In genomic region chr5:120502675-120503143, GRCm38 (mm10) we compare ENCODE assay signal across 9 mouse cellular contexts. TPM values are rescaled to one million over a fixed set of nuclear protein-coding genes. Genes with fewer than 3 reads are reported as not detected.
DNase-seq lines count a peak whose midpoint lies in the region; ATAC-seq and TF ChIP-seq lines count a peak whose summit lies in the region.
"Had no signal": no experiment of that assay in that cellular context is flagged by ENCODE, and none has a peak within 500 bp of the region (broad histone marks: within the 10 kb centered on the region; RNA-seq: fewer than 3 reads in every experiment).

No protein-coding gene starts in this region.

- no peaks in the 10 kb centered on the region for H3K9me3 ChIP-seq in heart, embryonic 15.5 days (replicated peaks)
- H3K9me3 ChIP-seq in ES-E14 (ENCODE audit: control insufficient read depth, insufficient read depth, low read depth, low read length): no peaks in the 10 kb centered on the region
- no peaks in the 10 kb centered on the region for H3K9me3 ChIP-seq in forebrain, embryonic 13.5 days (replicated peaks)
- no peaks in the 10 kb centered on the region for H3K9me3 ChIP-seq in liver, postnatal 0 days (ENCODE audit: low read length)

- H3K4me3 ChIP-seq in heart, embryonic 15.5 days: peak overlapping the region; percentile 71
- peak overlapping the region; percentile 72 to 85 for H3K4me3 ChIP-seq in ES-E14 (ENCODE audit: insufficient read depth in 1 of 2, low read depth in 1 of 2, low read length in 2 of 2, poor library complexity in 1 of 2, severe bottlenecking in 1 of 2)
- H3K4me3 ChIP-seq in forebrain, embryonic 13.5 days: peak overlapping the region; percentile 63
- H3K4me3 ChIP-seq in liver, postnatal 0 days (ENCODE audit: low read depth, low read length): peak overlapping the region; percentile 81

- H3K9ac ChIP-seq in heart, embryonic 15.5 days: peak overlapping the region; percentile 81
- peak overlapping the region; percentile 93 for H3K9ac ChIP-seq in ES-E14 (ENCODE audit: insufficient read depth, low read depth, low read length, poor library complexity, severe bottlenecking)
- peak overlapping the region; percentile 81 for H3K9ac ChIP-seq in forebrain, embryonic 13.5 days
- H3K9ac ChIP-seq in liver, postnatal 0 days (replicated peaks): peak overlapping the region; percentile 90

- in situ Hi-C loops in ES-E14 (cut with MboI; ENCODE audit: low sequenced_read_pairs in 2 of 2, unreplicated experiment in 2 of 2): no loop called here

- peaks cover 23% of the 10 kb centered on the region for H3K4me1 ChIP-seq in heart, embryonic 15.5 days (replicated peaks)
- no peaks in the 10 kb centered on the region; a peak in 1 of 4 replicates for H3K4me1 ChIP-seq in ES-E14 (ENCODE audit: control insufficient read depth in 2 of 2, insufficient read depth in 2 of 2, low read length in 2 of 2, poor library complexity in 1 of 2)
- H3K4me1 ChIP-seq in forebrain, embryonic 13.5 days: peaks cover 16% of the 10 kb centered on the region
- peaks cover 22% of the 10 kb centered on the region for H3K4me1 ChIP-seq in liver, postnatal 0 days (ENCODE audit: insufficient read depth)

- peak overlapping the region; percentile 85 for H3K4me2 ChIP-seq in heart, embryonic 15.5 days
- peak overlapping the region; percentile 82 for H3K4me2 ChIP-seq in forebrain, embryonic 13.5 days
- peak overlapping the region; percentile 93 for H3K4me2 ChIP-seq in liver, postnatal 0 days (ENCODE audit: low read depth, low read length)

- H3K27me3 ChIP-seq in heart, embryonic 15.5 days: no peaks in the 10 kb centered on the region
- no peaks in the 10 kb centered on the region for H3K27me3 ChIP-seq in forebrain, embryonic 13.5 days
- H3K27me3 ChIP-seq in liver, postnatal 0 days (ENCODE audit: insufficient read depth, low read length): no peaks in the 10 kb centered on the region

- no peak for DNase-seq in heart, postnatal 36 days
- DNase-seq in ES-E14 (ENCODE audit: low read depth, low spot score): no peak
- no peak for DNase-seq in liver, postnatal 0 days
- no peak for DNase-seq in right cerebral cortex, postnatal 36 days (ENCODE audit: low spot score in 2 of 2)
- DNase-seq in cerebellum, postnatal 14 days: no peak
- DNase-seq in urinary bladder, adult 18-20 months (ENCODE audit: low spot score in 2 of 2): no peak

- H3K36me3 ChIP-seq in heart, embryonic 15.5 days: no peaks in the 10 kb centered on the region
- peaks cover 2% of the 10 kb centered on the region; the same call in 1 of the 2 replicates for H3K36me3 ChIP-seq in ES-E14 (ENCODE audit: control insufficient read depth, insufficient read depth, low read length, poor library complexity, severe bottlenecking)
- H3K36me3 ChIP-seq in forebrain, embryonic 13.5 days (ENCODE audit: poor library complexity, severe bottlenecking): peaks cover 9% of the 10 kb centered on the region
- 0 out of 2 replicates have a peak, but pooled peaks cover 3% of the 10 kb centered on the region for H3K36me3 ChIP-seq in liver, postnatal 0 days (replicated peaks; ENCODE audit: insufficient read depth, low read length)

- H3K27ac ChIP-seq in heart, embryonic 15.5 days: no peak overlapping the region
- H3K27ac ChIP-seq in ES-E14 (ENCODE audit: insufficient read depth, low read depth, low read length, poor library complexity, severe bottlenecking): no peak overlapping the region
- no peak overlapping the region for H3K27ac ChIP-seq in forebrain, embryonic 13.5 days
- H3K27ac ChIP-seq in liver, postnatal 0 days (ENCODE audit: low read depth): no peak overlapping the region

- 3% methylated on average over 12 of the region's 12 CpGs for WGBS in heart, embryonic 15.5 days
- 8% methylated on average over 12 of the region's 12 CpGs for WGBS in forebrain, embryonic 13.5 days
- 12% methylated on average over 12 of the region's 12 CpGs for WGBS in liver, postnatal 0 days (ENCODE audit: insufficient replicate concordance)

- TF ChIP-seq CTCF in liver, postnatal 0 days (IDR thresholded peaks at IDR 0.05; ENCODE audit: low read depth): no peak

- intact Hi-C loops in heart, postnatal 36 days (cut with DNase I): loop anchor here (2.0 to 10.0 kb wide), 2 partner anchors 242 to 310 kb away; partner anchors contain the start of genes Oas1c and Oas2

- TF ChIP-seq EP300 in liver, postnatal 0 days (IDR thresholded peaks at IDR 0.05; ENCODE audit: low read depth): no peak

- no peak; the same call in 1 of the 2 replicates for ATAC-seq in heart, embryonic 15.5 days (replicated peaks; ENCODE audit: insufficient number of reproducible peaks, insufficient read depth, low FRiP score, low read depth)
- ATAC-seq in forebrain, embryonic 13.5 days: 0 out of 2 replicates have a peak, but pooled peaks have one; percentile 11
- ATAC-seq in liver, postnatal 0 days: no peak; the same call in 1 of the 2 replicates

TF ChIP-seq in ES-E14, 5 proteins besides CTCF, POLR2A, EP300 and RAD21:
- TF ChIP-seq ZC3H11A (IDR thresholded peaks at IDR 0.05; ENCODE audit: borderline replicate concordance, low read depth, low read length): no peak
- no peak for TF ChIP-seq ZNF384 (IDR thresholded peaks at IDR 0.05; ENCODE audit: low read depth, low read length)
- TF ChIP-seq MAFK (IDR thresholded peaks at IDR 0.05; ENCODE audit: insufficient read depth, low read depth, low read length): no peak
- TF ChIP-seq HCFC1 (IDR thresholded peaks at IDR 0.05; ENCODE audit: borderline replicate concordance, insufficient read depth, low read length): no peak
- no peak for TF ChIP-seq CHD2 (IDR thresholded peaks at IDR 0.05; ENCODE audit: low read depth, low read length)

RNA-seq across cellular contexts. Expression of gene Plbd2, which starts 0.7 kb away (rescaled TPM):
- polyA plus RNA-seq in heart, embryonic 15.5 days (2015; fragmentation: Nextera tagmentation; extraction: Ambion mirVana): 40.8 and 49.6 TPM in 2 replicates
- total RNA-seq in heart, postnatal 36 days (2021): 10 to 100 TPM; 37.3 to 49.8 TPM
- 35.3 and 59.2 TPM in 2 replicates for total RNA-seq in ES-E14 (2012; rRNA removed)
- 22.8 and 22.9 TPM in 2 replicates for polyA plus RNA-seq in forebrain, embryonic 13.5 days (2015; fragmentation: Nextera tagmentation; extraction: Ambion mirVana)
- 53.6 and 54.1 TPM in 2 replicates for polyA plus RNA-seq in liver, postnatal 0 days (2015; fragmentation: Nextera tagmentation; extraction: Ambion mirVana)

RNA-seq across cellular contexts. Expression of gene Slc8b1, which starts 8.3 kb away (rescaled TPM):
- 2.7 and 5.0 TPM in 2 replicates for polyA plus RNA-seq in heart, embryonic 15.5 days (2015; fragmentation: Nextera tagmentation; extraction: Ambion mirVana)
- 10 to 100 TPM; 12.5 to 13.9 TPM for total RNA-seq in heart, postnatal 36 days (2021)
- 20.5 and 34.5 TPM in 2 replicates for total RNA-seq in ES-E14 (2012; rRNA removed)
- polyA plus RNA-seq in forebrain, embryonic 13.5 days (2015; fragmentation: Nextera tagmentation; extraction: Ambion mirVana): 2.1 and 2.5 TPM in 2 replicates
- 15.3 and 17.1 TPM in 2 replicates for polyA plus RNA-seq in liver, postnatal 0 days (2015; fragmentation: Nextera tagmentation; extraction: Ambion mirVana)

RNA-seq across cellular contexts. Expression of gene Sds, which starts 26.4 kb away (rescaled TPM):
- polyA plus RNA-seq in heart, embryonic 15.5 days (2015; fragmentation: Nextera tagmentation; extraction: Ambion mirVana): 0.33 TPM in 1 of 2 replicates, not detected in the other
- 1 to 10 TPM; 1.2 to 2.2 TPM for total RNA-seq in heart, postnatal 36 days (2021)
- total RNA-seq in ES-E14 (2012; rRNA removed): 0.22 TPM in 1 of 2 replicates, not detected in the other
- polyA plus RNA-seq in forebrain, embryonic 13.5 days (2015; fragmentation: Nextera tagmentation; extraction: Ambion mirVana): not detected in 2 replicates
- 32.4 and 32.5 TPM in 2 replicates for polyA plus RNA-seq in liver, postnatal 0 days (2015; fragmentation: Nextera tagmentation; extraction: Ambion mirVana)
- total RNA-seq: neutrophil, adult 5-6 weeks had no signal

RNA-seq across cellular contexts. Expression of gene Sdsl, which starts 30.1 kb away (rescaled TPM):
- 14.3 and 15.8 TPM in 2 replicates for polyA plus RNA-seq in heart, embryonic 15.5 days (2015; fragmentation: Nextera tagmentation; extraction: Ambion mirVana)
- total RNA-seq in heart, postnatal 36 days (2021): 1 to 10 TPM; 8.3 to 9.1 TPM
- 0.67 TPM in 1 of 2 replicates, not detected in the other for total RNA-seq in ES-E14 (2012; rRNA removed)
- polyA plus RNA-seq in forebrain, embryonic 13.5 days (2015; fragmentation: Nextera tagmentation; extraction: Ambion mirVana): 4.8 and 5.1 TPM in 2 replicates
- polyA plus RNA-seq in liver, postnatal 0 days (2015; fragmentation: Nextera tagmentation; extraction: Ambion mirVana): 21.0 and 24.5 TPM in 2 replicates
- total RNA-seq: neutrophil, adult 5-6 weeks had no signal

Comparison
In these comparisons a context has a peak if more than half of its experiments do, and no peak if none do; other contexts are left out.
1. RNA of gene Sds, which starts 26.4 kb away (polyA plus RNA-seq): 32.4 to 32.5 TPM in liver, postnatal 0 days; 0.33 TPM in heart, embryonic 15.5 days and not detected in forebrain, embryonic 13.5 days; every median in the first group is over 10 times any median in the second.
2. Peak in every context shown above with its lines, with median percentiles within 50 percentile points of each other: H3K4me2 ChIP-seq, H3K4me3 ChIP-seq and H3K9ac ChIP-seq.